Mouse (Mus musculus): ENCODE measurements around the gene Uqcrfs1. TPM values are rescaled to one million over a fixed set of nuclear protein-coding genes. Genes with fewer than 3 reads are reported as not detected.

Gene Uqcrfs1
- 10 to 100 TPM; 57.5 to 65.5 TPM for total RNA-seq (2023)

DNA sequence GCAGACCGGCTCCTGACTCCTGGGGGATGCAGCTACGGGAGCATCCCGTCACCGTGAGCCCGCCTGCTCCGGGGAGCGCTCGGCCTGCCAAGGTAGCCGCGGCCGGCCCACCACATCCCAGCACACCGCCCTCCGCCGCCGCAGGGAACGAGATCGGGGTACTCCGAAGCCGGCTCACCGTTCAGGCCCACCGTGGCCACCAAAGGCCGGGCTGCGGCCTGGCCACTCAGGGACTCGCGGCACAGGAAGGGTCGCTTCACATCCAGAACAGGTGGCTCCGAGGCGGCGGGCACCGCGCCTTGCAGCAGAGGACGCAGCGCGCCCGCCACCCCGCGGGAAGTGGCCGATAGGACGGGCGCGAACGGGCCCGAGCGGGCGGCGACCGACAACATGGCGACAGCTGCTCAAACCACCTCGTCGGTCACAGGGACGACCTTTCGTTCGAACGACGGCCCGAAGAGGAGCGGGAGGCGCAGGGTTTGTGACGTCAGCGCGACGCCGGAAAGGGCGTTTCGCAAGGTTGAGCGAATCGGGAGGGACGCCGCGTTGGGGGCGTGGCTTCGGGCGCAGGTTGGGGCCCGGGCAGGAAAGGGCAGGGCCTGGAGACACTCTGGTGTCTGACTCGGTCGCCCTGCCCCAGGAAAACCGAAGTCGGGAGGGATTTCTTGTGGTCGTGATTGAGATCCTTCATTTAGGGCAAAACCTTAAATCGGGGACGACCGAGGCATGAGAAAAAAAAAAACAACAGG is at the start of gene Uqcrfs1:
TSS of gene Uqcrfs1 (minus strand) at position 507 of the 749 bp plus-strand sequence.

Other genes with a start within 250 kb of the Uqcrfs1 start
- 1 to 10 TPM; 2.4 to 3.7 TPM for gene Agtr1a, start 208.9 kb downstream of the Uqcrfs1 start, total RNA-seq (2023)
- gene Dusp22, start 114.6 kb upstream of the Uqcrfs1 start, total RNA-seq (2023), result 10 to 100 TPM; 19.4 to 19.5 TPM
- gene Irf4, start 203.9 kb upstream of the Uqcrfs1 start, total RNA-seq (2023), result 10 to 100 TPM; 11.1 to 14.8 TPM

All from neutrophil, adult 83 days (primary cell).